Mouse (Mus musculus) heart, embryonic 14.5 days (tissue): ENCODE measurements around the gene Xdh. TPM values are rescaled to one million over a fixed set of nuclear protein-coding genes. Genes with fewer than 3 reads are reported as not detected.

Experiments
- ATAC-seq: fragments of 200-750 bp; cut with Nextera tagmentation; 2 replicates; pipeline ENCODE4 v1.8.0; 2017; ENCODE audit warnings: low read depth, moderate TSS enrichment; ENCODE audit not compliant: insufficient number of reproducible peaks, insufficient read depth, low FRiP score
- H3K27ac ChIP-seq, 2 experiments: fragments of 200-500 bp in 1 of 2; fragments of 300-500 bp in 1 of 2; sonication (generic) in 1 of 2; replicated peaks in 1 of 2; 2 replicates each; pipeline ENCODE4 v1.5.1; 2012 to 2014; ENCODE audit warnings: low read depth in 2 of 2, low read length in 2 of 2, control low read depth in 1 of 2, mild to moderate bottlenecking in 1 of 2, mixed read lengths in 1 of 2; ENCODE audit not compliant: control insufficient read depth in 1 of 2, insufficient read depth in 1 of 2
- H3K27me3 ChIP-seq: fragments of 300-500 bp; sonication (generic); 2 replicates; pipeline ENCODE4 v1.6.1; 2014; ENCODE audit warnings: mild to moderate bottlenecking, low read length, control low read depth; ENCODE audit not compliant: control insufficient read depth, insufficient read depth
- H3K36me3 ChIP-seq: fragments of 300-500 bp; sonication (generic); 2 replicates; pipeline ENCODE4 v1.6.1; 2014; ENCODE audit warnings: mild to moderate bottlenecking, control low read depth, low read length, mixed read lengths; ENCODE audit not compliant: control insufficient read depth, insufficient read depth
- H3K4me1 ChIP-seq, 2 experiments: fragments of 200-500 bp in 1 of 2; fragments of 300-500 bp in 1 of 2; sonication (generic) in 1 of 2; 2 replicates each; pipeline ENCODE4 v1.6.1; 2012 to 2014; ENCODE audit warnings: low read length in 2 of 2, control low read depth in 1 of 2, mixed read lengths in 1 of 2; ENCODE audit not compliant: control insufficient read depth in 2 of 2, insufficient read depth in 2 of 2
- H3K4me2 ChIP-seq: fragments of 300-500 bp; sonication (generic); 2 replicates; pipeline ENCODE4 v1.6.1; 2014; ENCODE audit warnings: mild to moderate bottlenecking, low read length
- H3K4me3 ChIP-seq, 2 experiments: fragments of 200-500 bp in 1 of 2; fragments of 300-500 bp in 1 of 2; sonication (generic) in 1 of 2; 2 replicates each; pipeline ENCODE4 v1.5.1; 2012 to 2014; ENCODE audit warnings: low read length in 2 of 2, mild to moderate bottlenecking in 2 of 2, control low read depth in 1 of 2, low read depth in 1 of 2, moderate library complexity in 1 of 2; ENCODE audit not compliant: control insufficient read depth in 1 of 2, insufficient read depth in 1 of 2
- H3K9ac ChIP-seq: fragments of 300-500 bp; sonication (generic); 2 replicates; pipeline ENCODE4 v1.6.1; 2014; ENCODE audit warnings: mild to moderate bottlenecking, low read length
- H3K9me3 ChIP-seq: fragments of 300-500 bp; sonication (generic); 2 replicates; pipeline ENCODE4 v1.6.1; 2016; ENCODE audit warnings: low read length, control low read depth; ENCODE audit not compliant: control insufficient read depth
- WGBS: fragments of 180-500 bp; shearing (Covaris S2); extraction: QIAGEN DNeasy Blood & Tissue Kit; methylation state at CpG from one replicate; pipeline ENCODE4 v1.1.7; 2014; 5-methylcytosine and 5-hydroxymethylcytosine counted together
- polyA plus RNA-seq: library from polyadenylated mRNA; unstranded; fragments of >200 nt; fragmentation: Nextera tagmentation; extraction: Ambion mirVana; gene quantifications from 2 replicates; pipeline ENCODE4 v1.2.1, GENCODE M21; 2014

Gene Xdh
- polyA plus RNA-seq, 1 experiment from 2014 or later, result 0.96 TPM

DNA sequence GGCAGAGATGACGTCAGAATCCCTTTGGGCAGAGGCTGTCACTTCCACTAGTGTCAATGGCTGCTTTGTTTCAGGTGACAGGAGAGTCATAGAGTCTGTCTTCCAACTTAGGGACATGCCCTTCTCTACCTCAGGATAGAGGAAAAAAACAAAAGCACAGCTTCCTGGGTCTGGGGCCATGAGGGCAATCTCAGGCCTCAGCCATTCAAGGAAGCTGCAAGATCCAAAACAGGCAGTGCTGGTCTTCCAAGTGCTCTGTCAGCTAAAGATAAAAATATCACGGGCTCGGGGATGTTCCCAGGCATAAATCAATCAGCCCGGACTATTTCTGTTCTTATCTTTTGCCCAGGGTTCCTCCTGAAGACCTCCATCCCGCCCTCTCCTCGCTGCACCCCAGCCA lies 68.7 kb downstream of the Xdh start:
- Histone ChIP-seq H3K36me3 (no peaks in the 10 kb centered on the region), H3K4me3 (no peak overlapping the region), H3K9ac (no peak overlapping the region), H3K27ac (no peak overlapping the region), H3K4me1 (peaks cover 10 to 11% of the 10 kb centered on the region in 2 experiments), H3K4me2 (no peak overlapping the region), H3K9me3 (no peaks in the 10 kb centered on the region), H3K27me3 (0 out of 2 replicates have a peak, but pooled peaks cover 4% of the 10 kb centered on the region)
- 12% methylated on average over 6 of the region's 6 CpGs for WGBS
- no peak for ATAC-seq

GRCm38 (mm10) chr17:73880286-73880685 lies 69.7 kb downstream of the Xdh start:
- ATAC-seq, result no peak
- H3K4me2 ChIP-seq, result no peak overlapping the region

DNA sequence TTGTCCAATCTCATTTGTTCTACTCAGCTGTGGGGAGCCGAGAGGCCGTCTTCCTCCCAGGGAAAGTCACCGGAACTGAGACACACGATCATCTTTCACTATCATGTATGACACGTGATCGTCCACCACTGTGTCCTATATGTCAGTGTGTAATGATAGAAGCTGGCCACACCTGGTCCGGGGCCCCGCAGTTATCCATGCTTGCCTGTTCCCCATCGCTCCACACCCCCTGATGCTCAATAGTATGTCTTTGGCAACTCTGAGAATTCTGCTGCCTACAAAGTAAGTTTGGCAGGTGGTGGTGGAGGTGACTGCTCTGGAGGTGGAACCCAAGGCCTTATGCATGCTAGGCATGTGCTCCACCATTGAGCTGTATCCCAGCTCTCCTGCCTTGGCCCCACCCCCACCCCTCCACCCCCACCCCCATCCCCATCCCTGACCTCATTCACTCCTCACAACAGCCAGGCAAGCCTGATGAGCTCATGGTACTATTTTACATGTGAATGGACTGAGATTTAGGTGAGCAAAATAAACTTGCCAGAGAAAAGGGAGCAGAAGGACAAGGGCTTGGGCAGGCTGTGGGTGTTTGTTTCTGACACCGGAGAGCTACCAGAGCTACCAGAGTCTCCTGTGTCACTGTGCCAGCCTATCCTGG lies 70.6 kb downstream of the Xdh start:
- Histone ChIP-seq H3K27me3 (0 out of 2 replicates have a peak, but pooled peaks cover 4% of the 10 kb centered on the region), H3K4me1 (peaks cover 10 to 11% of the 10 kb centered on the region in 2 experiments), H3K9me3 (0 out of 2 replicates have a peak, but pooled peaks cover 3% of the 10 kb centered on the region), H3K27ac (no peak overlapping the region), H3K4me3 (no peak overlapping the region), H3K9ac (no peak overlapping the region), H3K36me3 (no peaks in the 10 kb centered on the region), H3K4me2 (no peak overlapping the region)
- WGBS, result 93% methylated on average over 10 of the region's 10 CpGs
- ATAC-seq, result no peak

More at GRCm38 (mm10) chr17:73880286-73880685, 69.7 kb downstream of the Xdh start:
- no peak overlapping the region for H3K27ac ChIP-seq
- no peaks in the 10 kb centered on the region for H3K36me3 ChIP-seq
- 77% methylated on average over 6 of the region's 6 CpGs for WGBS
- H3K9me3 ChIP-seq, result no peaks in the 10 kb centered on the region
- 0 out of 2 replicates have a peak, but pooled peaks cover 4% of the 10 kb centered on the region for H3K27me3 ChIP-seq
- H3K9ac ChIP-seq, result no peak overlapping the region
- H3K4me1 ChIP-seq, result peaks cover 10 to 11% of the 10 kb centered on the region in 2 experiments
- H3K4me3 ChIP-seq, result no peak overlapping the region

GRCm38 (mm10) chr17:73875674-73876073 lies 74.3 kb downstream of the Xdh start:
- Histone ChIP-seq H3K4me2 (no peak overlapping the region), H3K4me1 (no peaks in the 10 kb centered on the region; a peak in 1 of 4 replicates)
- WGBS, result 74% methylated on average over 7 of the region's 7 CpGs

GRCm38 (mm10) chr17:73875268-73875667 lies 74.7 kb downstream of the Xdh start:
- WGBS, result 78% methylated on average over 4 of the region's 4 CpGs
- Histone ChIP-seq H3K4me2 (no peak overlapping the region), H3K4me1 (no peaks in the 10 kb centered on the region)

More at GRCm38 (mm10) chr17:73875674-73876073, 74.3 kb downstream of the Xdh start:
- no peak overlapping the region for H3K4me3 ChIP-seq
- no peaks in the 10 kb centered on the region for H3K27me3 ChIP-seq
- no peak for ATAC-seq
- H3K9me3 ChIP-seq, result 0 out of 2 replicates have a peak, but pooled peaks cover 3% of the 10 kb centered on the region
- no peaks in the 10 kb centered on the region for H3K36me3 ChIP-seq
- H3K9ac ChIP-seq, result no peak overlapping the region
- H3K27ac ChIP-seq, result no peak overlapping the region

GRCm38 (mm10) chr17:73870956-73871605 lies 78.9 kb downstream of the Xdh start:
- Histone ChIP-seq H3K9me3 (0 out of 2 replicates have a peak, but pooled peaks cover 3% of the 10 kb centered on the region), H3K4me3 (no peak overlapping the region), H3K4me2 (no peak overlapping the region), H3K36me3 (no peaks in the 10 kb centered on the region), H3K27me3 (no peaks in the 10 kb centered on the region), H3K9ac (no peak overlapping the region), H3K27ac (no peak overlapping the region), H3K4me1 (no peaks in the 10 kb centered on the region)
- 82% methylated on average over 14 of the region's 14 CpGs for WGBS
- ATAC-seq, result no peak

More at GRCm38 (mm10) chr17:73875268-73875667, 74.7 kb downstream of the Xdh start:
- no peak for ATAC-seq
- Histone ChIP-seq H3K4me3 (no peak overlapping the region), H3K36me3 (no peaks in the 10 kb centered on the region), H3K27ac (no peak overlapping the region), H3K9ac (no peak overlapping the region), H3K27me3 (no peaks in the 10 kb centered on the region), H3K9me3 (0 out of 2 replicates have a peak, but pooled peaks cover 3% of the 10 kb centered on the region)

- Histone ChIP-seq H3K27me3 (no peaks in the 10 kb centered on the region), H3K4me2 (no peak overlapping the region), H3K27ac (no peak overlapping the region), H3K9ac (no peak overlapping the region), H3K4me3 (no peak overlapping the region), H3K4me1 (no peaks in the 10 kb centered on the region), H3K9me3 (no peaks in the 10 kb centered on the region), H3K36me3 (no peaks in the 10 kb centered on the region)
- no peak for ATAC-seq
- WGBS, result 85% methylated on average over 9 of the region's 9 CpGs
Measured at GRCm38 (mm10) chr17:73869008-73869685, 80.8 kb downstream of the Xdh start.
